Mouse (Mus musculus): ENCODE results near the gene Psmc1. TPM values are rescaled to one million over a fixed set of nuclear protein-coding genes. Genes with fewer than 3 reads are reported as not detected.
A peak's percentile ranks its signal among the peaks of the same experiment; 100 is the strongest.

The Psmc1 gene
- total RNA-seq, 2 experiments from 2014 or later: 198 to 293 TPM

DNA sequence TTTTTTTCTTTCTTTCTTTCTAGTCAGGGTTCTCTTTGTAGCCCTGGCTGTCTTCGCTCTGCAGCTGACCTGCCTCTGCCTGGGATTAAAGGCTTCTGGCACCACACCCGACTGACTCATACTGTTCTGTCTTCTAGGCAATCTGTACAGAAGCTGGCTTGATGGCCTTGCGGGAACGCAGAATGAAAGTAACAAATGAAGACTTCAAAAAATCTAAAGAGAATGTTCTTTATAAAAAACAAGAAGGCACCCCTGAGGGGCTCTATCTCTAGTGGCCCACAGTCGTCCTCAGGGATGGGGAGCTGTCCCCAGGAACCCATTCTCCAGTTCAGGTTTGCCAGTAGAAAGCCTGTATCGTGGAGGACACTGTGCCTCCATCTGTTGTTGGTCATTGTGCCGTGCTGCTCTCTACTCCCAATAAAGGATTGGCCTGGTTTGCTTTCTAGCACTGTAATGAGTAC, 13.0 kb downstream of the Psmc1 start:
- ATAC-seq (replicated peaks; ENCODE audit: low FRiP score, low TSS enrichment, poor library complexity, severe bottlenecking): no peak

DNA sequence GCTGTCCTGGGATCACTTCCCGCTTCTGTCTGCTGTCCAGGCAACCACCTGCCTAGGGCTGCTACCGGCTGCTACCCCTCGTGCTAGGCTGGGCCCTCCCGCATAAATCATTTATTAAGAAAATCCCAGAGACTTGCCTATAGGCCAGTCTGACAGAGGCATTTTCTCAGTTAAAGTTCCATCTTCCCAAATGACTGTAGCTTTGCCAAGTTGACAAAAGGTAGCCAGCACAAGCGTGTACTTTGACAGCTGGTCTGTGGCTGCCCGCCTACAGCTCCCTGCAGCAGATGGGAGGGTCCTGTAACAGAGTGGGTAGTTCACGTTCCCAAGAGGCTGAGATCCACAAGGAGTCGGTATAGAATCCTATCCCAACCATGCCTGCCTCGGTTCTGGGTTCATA, 13.5 kb downstream of the Psmc1 start:
- ATAC-seq (replicated peaks; ENCODE audit: low FRiP score, low TSS enrichment, poor library complexity, severe bottlenecking): no peak

DNA sequence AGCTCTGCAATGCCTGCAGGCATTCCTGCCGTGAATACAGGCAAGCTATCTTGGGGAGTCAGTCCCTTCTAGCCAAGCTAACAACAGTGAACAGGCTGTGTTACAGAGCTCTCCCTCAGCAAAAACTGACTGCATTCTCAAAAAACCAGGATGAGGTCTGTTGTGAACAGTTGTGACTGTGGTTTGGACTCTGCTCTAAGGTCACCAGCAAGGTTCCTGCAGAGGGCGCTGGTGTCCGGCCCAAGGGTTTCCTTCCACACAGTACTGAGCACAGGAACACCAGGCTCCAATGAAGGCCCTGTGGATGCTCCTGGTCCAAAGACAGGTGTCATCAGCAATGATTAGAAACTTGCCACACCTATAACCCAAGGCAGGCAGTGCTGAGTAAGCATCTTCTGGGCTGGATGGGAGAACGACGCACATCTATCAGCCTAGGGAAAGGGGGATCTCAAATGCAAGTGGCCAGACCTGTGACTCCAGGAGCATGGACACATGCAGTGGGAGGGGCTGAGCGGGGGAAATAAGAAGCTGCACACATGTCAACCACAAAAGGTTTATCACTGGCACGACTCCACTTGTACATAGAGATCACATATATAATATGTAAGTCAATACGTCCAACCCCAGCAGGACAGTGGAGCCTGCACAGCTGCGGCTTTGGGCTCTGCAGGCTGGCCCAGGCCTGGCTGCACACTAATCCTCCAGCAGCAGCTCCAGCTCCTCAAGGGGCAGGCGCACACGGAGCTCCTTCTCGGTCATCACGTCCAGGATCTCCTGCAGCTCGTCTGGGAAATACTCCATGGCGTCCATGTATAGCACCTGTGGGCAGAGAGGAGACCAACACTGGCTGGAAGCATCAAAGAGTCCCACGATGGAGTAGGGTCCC, 15.2 kb downstream of the Psmc1 start:
- 0 out of 2 replicates have a peak, but pooled peaks have one; percentile 46 for ATAC-seq (replicated peaks; ENCODE audit: low FRiP score, low TSS enrichment, poor library complexity, severe bottlenecking)

DNA sequence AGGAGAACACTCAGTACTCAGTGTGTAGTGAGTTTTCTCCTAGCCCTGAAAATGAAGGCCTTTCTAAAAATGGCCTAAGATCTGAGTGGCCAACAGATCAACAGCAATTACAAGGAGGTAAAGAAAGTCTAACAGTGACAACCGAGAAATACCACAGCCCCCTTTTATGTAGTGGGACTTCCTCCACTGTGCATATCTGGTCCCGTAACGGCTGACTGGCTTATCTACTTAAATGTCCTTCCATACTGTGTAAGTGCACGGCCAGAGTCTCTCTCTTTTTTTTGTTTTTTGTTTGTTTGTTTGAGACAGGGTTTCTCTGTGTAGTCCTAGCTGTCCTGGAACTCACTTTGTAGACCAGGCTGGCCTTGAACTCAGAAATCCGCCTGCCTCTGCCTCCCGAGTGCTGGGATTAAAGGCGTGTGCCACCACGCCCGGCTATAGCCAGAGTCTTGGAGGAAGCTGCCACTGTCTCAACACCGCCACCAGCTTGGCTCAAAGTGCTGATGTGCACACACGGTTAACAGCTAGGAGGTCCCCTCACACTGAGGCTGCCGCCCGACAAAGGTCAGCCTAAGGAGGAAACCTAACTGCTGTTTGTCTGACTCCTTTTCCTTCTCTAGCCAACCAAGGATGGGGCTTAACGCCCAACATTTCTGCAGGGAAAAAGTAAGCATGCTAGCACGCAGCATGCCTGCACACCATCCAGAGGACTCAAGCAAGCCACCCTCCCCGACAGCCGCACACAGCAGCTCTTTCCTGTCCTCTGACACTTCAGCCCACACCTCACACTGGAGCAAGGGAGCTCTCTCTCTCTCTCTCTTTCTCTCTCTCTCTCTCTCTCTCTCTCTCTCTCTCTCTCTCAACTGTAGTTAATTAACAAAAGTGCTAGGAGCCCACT, 17.3 kb downstream of the Psmc1 start:
- no peak for ATAC-seq (replicated peaks; ENCODE audit: low FRiP score, low TSS enrichment, poor library complexity, severe bottlenecking)

DNA sequence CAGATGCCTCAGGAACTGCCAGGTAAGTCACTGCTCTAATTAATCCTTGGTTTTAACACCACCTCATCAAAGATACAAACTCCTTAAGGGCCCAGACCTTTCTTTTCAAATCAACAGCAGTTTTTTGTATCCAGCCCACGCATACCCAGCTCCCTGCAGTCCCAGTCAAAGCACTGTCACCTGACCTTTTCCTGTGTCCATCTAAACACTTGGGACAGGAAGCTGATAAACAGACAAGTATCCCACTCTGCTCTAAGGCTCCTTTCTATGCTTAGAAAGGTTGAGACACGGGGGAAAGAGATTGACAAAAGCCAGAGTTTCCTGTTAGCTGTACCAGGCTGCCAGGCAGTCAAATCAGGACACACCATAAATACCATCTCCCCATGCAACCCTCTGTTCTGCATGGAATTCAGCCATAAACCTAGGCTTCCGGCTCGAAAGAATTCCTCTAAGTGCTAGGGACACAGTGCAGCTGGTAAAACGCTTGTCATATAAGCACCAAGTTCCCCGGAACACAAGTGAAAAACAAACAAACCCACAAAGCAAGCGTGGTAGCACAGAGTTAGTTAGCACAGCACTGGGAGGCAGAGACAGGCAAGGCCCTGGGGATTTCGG, 18.0 kb downstream of the Psmc1 start:
- ATAC-seq (replicated peaks; ENCODE audit: low FRiP score, low TSS enrichment, poor library complexity, severe bottlenecking): no peak

DNA sequence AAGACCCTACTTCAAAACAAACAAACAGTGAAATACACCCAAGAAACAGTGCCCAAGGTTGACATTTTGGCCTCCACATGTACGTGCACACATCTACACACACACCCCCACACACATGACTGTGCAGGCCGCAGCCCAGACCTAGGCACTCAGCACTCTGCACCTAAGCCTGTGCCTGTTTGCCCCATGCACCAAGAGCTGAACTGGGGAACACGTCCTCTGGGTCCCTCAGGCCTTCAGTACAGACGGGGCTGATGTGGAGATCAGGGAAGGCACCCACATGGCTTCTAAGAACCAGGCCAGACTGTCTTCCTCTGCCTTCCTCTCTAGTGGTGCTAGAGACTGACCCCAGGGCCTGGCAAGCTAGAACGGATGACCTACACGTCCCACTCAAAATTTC, 18.6 kb downstream of the Psmc1 start:
- ATAC-seq (replicated peaks; ENCODE audit: low FRiP score, low TSS enrichment, poor library complexity, severe bottlenecking): no peak

DNA sequence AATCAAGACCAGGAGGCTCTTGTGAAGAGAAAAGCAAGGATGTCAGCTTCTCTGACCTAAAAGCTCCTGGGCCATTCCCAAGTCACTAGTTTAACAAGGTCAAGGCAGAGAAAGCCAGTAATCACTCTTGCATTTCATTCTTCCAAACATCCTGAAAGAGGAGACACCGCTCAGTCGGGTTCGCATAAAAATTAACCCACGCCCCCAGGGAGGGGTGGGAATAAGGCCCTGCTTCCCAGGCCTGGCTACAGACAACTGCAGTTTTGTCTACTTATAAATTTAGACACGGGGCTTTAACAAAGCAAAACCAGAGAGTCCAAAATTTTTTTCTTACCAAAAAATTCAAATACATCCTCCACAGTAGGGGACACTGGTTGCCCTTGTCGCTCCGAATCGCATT, 19.0 kb downstream of the Psmc1 start:
- no peak for ATAC-seq (replicated peaks; ENCODE audit: low FRiP score, low TSS enrichment, poor library complexity, severe bottlenecking)

DNA sequence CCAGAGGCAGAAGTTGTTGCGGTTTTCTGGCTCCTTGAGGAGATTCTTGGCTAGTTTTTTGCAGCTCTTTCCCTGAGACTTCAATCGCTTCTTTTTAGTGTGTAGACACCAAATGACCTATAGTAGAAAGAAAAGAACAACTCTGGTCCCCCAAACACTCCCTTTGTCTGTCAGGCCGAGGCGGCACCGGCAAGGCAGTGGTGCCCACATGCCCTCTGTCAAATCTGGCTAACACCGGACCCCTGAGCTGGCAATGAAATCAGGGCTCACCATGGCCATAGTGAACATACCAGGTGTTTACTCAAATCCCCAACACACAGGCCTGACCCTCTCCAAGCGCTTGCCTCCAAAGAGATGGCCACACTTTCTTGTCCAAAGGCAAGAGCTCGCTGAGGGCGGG, 21.2 kb downstream of the Psmc1 start:
- no peak for ATAC-seq (replicated peaks; ENCODE audit: low FRiP score, low TSS enrichment, poor library complexity, severe bottlenecking)

DNA sequence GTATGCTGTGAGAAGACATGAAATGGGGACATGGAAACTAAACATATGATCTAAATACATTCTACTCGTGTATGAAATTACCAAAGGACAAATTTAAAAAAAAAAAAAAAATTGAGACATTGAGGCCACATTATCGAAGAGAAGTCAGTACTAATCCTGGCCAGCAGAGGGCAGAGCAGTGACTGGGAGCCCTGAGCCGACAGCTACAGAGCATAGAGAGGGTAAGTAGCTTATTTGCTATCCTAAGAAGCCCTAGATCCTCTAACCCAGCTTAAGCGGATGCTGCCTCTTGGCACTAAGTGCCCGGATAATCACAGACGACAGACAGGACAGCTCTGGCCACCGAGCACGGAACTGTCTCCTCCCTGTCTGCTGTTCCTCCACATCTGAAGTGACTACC, 21.7 kb downstream of the Psmc1 start:
- ATAC-seq (replicated peaks; ENCODE audit: low FRiP score, low TSS enrichment, poor library complexity, severe bottlenecking): peak; percentile 63

DNA sequence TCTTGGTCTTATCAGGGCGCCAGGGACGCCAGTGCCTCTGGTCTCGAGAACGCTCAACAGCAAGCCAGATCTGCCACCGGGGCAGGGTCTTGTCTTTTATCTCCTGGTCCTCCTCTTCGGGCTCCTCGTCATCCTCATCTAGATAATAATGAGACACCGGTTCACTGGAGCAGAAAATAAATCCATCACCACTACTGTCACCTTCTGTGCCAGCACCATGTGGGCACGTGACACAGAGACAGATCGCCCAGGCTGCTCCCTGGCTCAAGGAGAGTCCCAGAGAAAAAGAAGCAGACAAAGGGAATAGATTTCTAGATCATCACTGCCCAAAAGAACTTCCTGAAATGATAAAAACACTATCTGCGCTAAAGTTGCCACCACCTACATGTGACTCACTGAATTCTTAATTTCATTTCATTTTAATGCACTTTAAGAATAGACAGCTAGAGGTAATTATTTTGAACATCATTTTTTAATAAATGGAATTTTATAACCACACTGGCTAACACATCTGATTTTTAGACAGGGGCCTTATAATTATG, 24.5 kb downstream of the Psmc1 start:
- no peak for ATAC-seq (replicated peaks; ENCODE audit: low FRiP score, low TSS enrichment, poor library complexity, severe bottlenecking)

DNA sequence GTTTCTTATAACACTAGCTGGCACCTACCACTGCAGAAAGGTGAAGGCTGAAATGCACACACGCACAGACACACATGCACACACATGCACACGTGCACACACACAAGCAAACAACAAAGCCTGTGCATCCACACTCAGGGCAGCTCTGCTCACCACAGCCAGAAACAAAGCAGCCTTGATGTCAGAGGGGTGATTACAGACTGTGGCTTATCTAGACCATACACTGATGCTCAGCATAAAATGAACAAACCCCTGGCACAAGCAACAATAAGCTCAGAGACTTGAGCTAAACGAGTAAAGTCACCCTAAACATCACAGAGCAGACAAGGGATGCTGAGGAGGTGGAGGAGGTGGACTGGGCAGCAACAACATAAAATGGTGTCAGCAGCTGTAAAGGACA, 25.2 kb downstream of the Psmc1 start:
- peak; percentile 84 for ATAC-seq (replicated peaks; ENCODE audit: low FRiP score, low TSS enrichment, poor library complexity, severe bottlenecking)

DNA sequence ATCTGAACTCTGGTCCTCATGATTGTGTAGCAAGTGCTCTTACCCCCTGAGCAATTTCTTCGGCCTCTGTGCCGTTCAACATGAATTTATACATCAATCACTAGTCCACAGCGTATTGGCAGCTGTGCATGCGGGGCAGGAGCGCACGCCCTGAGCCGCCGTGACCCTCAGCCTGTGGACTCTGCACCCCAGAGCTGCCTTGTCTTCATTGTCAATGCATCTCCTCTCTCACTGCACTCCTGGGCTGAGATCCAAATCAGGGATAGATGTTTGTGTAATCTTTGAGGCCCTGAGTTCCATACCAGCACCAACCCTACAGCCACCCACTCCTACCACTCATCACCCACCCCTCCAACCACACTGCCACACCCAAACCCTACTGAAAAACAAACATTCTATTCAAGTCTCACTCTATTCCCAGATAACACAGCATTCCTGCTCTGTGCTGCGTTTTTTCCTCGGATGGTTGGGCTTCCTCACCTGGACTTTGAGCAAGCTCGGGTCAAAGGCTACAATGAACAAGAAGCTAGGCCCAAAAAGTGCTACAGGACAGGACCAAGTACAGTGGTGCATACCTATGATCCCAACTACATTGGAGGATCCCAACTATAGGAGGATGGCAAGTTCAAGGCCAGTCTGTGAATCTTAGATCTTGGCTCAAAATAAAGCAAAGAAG, 33.0 kb downstream of the Psmc1 start:
- ATAC-seq (replicated peaks; ENCODE audit: low FRiP score, low TSS enrichment, poor library complexity, severe bottlenecking): no peak

DNA sequence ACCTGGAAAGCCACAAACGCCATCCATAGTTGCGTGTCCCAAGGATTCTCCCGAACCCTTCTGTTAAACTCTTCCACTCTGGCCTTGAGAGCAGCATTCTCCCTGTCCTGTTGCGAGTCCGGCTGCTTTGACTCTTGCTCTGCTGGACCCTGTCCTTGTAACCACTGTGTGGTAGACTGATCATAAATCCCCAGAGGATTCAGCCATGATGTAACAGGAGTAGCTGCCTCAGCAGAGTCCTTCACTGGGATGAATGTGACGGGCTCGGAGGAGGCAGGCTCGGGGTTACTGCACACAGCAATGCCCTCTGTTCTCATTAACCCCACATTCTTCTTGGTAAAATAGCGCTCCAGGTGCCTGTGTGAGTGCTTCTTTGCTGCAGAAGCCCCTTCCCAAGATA, 33.8 kb downstream of the Psmc1 start:
- ATAC-seq (replicated peaks; ENCODE audit: low FRiP score, low TSS enrichment, poor library complexity, severe bottlenecking): no peak

DNA sequence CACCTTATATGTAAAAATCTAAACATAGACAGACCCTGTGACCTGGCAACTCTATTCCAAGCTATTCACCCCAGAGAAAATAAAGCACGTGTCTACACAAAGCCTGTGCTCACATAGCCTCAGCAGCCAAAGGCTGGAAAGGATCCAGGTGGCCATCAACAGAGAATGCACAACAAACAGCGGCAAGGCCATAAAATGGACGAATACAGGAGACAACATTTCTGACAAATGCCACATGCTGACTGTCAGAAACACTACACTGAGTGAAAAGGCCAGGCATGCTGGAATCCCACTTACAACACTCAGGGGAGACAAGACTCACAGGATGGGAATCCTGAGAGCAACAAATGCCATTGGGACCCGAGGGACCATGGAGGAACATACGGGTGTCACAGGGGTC, 34.3 kb downstream of the Psmc1 start:
- no peak for ATAC-seq (replicated peaks; ENCODE audit: low FRiP score, low TSS enrichment, poor library complexity, severe bottlenecking)

DNA sequence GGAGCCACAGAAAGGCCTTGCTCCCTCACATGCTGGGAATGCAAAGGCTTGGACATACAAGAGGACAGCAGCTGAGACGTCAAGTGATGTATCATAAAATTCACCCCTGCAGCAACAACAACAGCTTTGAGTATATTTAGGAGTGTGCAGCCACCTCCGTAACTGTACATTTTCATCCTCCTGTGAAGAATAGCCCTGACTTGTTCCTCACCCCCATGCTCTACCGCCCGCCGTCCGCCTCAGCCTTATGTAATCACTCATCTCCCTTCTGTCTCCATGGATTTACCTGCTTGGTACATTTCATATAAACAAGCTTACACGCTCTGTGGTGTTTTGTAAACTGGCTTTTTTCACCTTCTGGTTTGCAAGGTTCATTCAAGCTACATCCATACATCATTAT, 42.5 kb downstream of the Psmc1 start:
- ATAC-seq (replicated peaks; ENCODE audit: low FRiP score, low TSS enrichment, poor library complexity, severe bottlenecking): no peak

DNA sequence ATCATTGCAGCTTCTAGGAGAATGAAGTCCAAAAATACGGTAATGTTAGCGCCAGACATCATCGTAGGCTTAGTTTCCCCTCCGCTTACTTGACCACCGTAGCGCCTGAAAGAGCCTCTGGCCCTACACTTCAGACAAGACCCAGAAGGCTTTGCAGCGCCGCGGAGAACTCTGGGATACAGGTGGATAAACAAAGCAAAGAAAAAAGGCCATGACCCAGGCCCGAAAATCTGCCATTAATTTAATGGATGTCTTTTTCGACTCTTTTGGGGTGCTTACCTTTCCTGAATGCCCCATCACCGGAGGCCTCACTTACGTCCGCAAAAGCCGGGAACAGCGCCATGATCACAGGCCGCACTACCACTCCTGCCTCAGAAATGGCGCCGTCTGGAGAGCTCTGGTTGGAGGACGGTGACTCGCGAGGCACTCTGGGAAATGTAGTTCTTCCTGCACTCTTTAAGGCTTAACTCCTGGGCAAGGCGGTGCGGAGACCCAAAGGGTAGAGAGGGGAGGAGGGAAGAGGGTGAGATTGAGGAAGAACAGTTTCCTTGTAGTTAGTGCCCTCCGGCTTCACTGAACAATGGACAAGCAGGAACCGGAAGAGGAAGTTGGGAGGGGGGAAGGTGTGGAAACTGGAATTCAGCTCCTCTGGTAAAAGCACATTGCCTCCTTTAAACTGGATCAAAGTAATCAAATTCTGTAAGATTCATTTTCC, 49.5 kb downstream of the Psmc1 start, which contains the start of gene Nrde2:
Gene Nrde2 (minus strand): TSS at position 393 of the 715 bp plus-strand sequence.
- ATAC-seq (replicated peaks; ENCODE audit: low FRiP score, low TSS enrichment, poor library complexity, severe bottlenecking): peak; percentile 99

DNA sequence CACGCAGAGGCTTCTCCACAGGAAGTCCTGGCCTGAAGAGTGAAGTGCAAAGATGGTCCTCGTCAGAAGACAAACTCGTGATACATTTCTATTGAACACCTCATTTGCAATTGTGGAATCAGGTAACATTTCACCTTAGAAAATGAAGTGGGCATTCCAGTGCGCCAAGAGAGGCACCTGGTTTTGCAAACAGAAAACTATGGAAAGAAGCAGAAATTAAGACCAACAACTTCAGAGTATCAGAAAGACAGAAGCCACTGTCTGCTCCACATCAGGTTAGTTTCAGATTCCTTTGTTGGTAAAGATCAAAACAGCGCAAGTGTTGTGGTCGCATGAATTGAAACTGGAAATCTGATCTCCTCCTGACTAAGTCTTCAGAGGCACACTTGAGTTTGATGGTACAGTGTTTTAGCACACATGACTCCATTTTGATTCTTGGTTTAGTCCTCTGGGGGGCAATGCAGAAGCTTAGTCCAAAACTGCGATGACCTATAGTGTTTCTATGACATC, 55.1 kb downstream of the Psmc1 start:
- no peak for ATAC-seq (replicated peaks; ENCODE audit: low FRiP score, low TSS enrichment, poor library complexity, severe bottlenecking)

DNA sequence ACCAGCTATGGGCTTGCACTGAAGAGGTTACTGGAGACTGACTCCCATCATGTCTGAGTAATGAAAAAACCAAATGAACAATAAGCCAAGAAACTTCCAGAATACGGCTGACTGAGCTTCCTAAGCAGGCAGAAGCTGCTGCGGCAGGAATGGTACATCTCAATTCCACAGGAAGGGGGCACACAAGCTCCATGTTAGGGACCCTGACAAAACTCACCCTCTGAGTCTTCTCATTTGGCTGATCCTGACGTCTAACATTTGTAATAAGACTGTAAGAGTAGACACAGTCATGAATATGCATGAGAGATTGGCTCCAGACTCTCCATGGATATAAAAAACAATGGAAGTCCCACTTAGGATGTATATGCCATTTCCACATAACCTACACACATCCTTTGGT, 56.2 kb downstream of the Psmc1 start:
- ATAC-seq (replicated peaks; ENCODE audit: low FRiP score, low TSS enrichment, poor library complexity, severe bottlenecking): 0 out of 2 replicates have a peak, but pooled peaks have one; percentile 25
